Mouse (Mus musculus) cortical plate, adult 2 months (tissue): Measurements from ENCODE around the gene Fads2. TPM values are rescaled to one million over a fixed set of nuclear protein-coding genes. Genes with fewer than 3 reads are reported as not detected.

Experiments used
- H3K27ac ChIP-seq: fragments of 200-500 bp; 2 replicates; pipeline ENCODE4 v1.5.1; 2012; ENCODE audit warnings: low read length, control low read depth, inconsistent platforms; ENCODE audit not compliant: insufficient read depth
- H3K4me1 ChIP-seq: fragments of 200-500 bp; 2 replicates; pipeline ENCODE4 v1.6.1; 2011; ENCODE audit warnings: low read length; ENCODE audit not compliant: control insufficient read depth, insufficient read depth
- H3K4me3 ChIP-seq: fragments of 200-500 bp; 2 replicates; pipeline ENCODE4 v1.5.1; 2011; ENCODE audit warnings: mild to moderate bottlenecking, low read length, control low read depth; ENCODE audit not compliant: insufficient read depth
- CTCF ChIP-seq: fragments of 200-500 bp; IDR thresholded peaks from 2 replicates; pipeline ENCODE4 v1.5.1; 2011; ENCODE audit warnings: mild to moderate bottlenecking, control low read depth, low read length; ENCODE audit not compliant: insufficient read depth; ENCODE audit errors: extremely low read depth
- POLR2A ChIP-seq: fragments of 200-500 bp; IDR thresholded peaks from 2 replicates; pipeline ENCODE4 v1.6.1; 2011; ENCODE audit warnings: mild to moderate bottlenecking, low read length, control low read depth; ENCODE audit not compliant: insufficient read depth; ENCODE audit errors: extremely low read depth
- polyA plus RNA-seq: library from polyadenylated mRNA; depleted of rRNA; stranded (reverse); fragments of >200 nt; gene quantifications from 2 replicates; pipeline ENCODE4 v1.2.3, GENCODE M21; 2012

Fads2 gene
- polyA plus RNA-seq, 1 experiment, result 163 TPM

DNA sequence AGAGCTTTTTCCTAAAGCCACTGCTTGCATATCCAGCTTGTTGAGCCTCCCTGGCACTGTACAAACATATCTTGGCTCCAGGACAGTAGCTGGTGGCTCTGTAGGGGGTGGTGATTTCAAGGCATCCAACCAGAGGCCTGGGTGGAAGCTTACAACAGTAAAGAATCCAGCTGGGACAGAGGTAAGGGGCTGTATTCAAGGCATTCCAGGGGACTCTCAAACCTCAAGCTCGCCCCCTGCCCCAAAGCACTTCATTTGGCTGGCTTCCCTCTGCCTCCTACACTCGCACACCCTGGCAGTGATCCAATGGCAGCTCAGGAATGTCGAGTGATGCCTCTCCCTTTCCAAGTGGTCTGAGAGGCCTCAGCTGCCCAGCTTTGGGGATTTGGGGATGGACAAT, 62.6 kb downstream of the Fads2 start:
- H3K4me1 ChIP-seq, result peaks cover 2% of the 10 kb centered on the region; the same call in 1 of the 2 replicates
- TF ChIP-seq CTCF (no peak), POLR2A (no peak)
- no peak overlapping the region for H3K4me3 ChIP-seq
- H3K27ac ChIP-seq, result no peak overlapping the region

DNA sequence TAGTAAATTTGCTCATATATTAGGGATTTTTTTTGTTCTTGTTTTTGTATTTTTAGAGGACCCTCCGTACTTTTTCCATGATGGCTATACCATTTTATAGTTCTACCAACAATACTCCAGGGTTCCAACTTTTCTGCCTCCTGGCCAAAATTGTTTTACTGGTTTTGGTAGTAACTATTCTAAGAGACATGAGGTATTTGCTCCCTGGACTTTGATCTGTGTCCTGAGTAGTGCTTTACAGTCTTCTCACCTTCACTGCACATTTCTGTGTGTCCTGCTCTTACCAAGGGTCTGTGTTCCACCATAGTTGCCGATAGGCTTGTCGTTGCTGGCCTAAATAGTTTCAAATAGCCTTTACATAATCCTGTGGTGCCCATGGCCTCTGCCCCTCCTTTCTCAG, 63.2 kb downstream of the Fads2 start:
- peaks cover 2% of the 10 kb centered on the region; the same call in 1 of the 2 replicates for H3K4me1 ChIP-seq
- no peak overlapping the region for H3K4me3 ChIP-seq
- no peak overlapping the region for H3K27ac ChIP-seq
- TF ChIP-seq POLR2A, result no peak
- TF ChIP-seq CTCF, result no peak

DNA sequence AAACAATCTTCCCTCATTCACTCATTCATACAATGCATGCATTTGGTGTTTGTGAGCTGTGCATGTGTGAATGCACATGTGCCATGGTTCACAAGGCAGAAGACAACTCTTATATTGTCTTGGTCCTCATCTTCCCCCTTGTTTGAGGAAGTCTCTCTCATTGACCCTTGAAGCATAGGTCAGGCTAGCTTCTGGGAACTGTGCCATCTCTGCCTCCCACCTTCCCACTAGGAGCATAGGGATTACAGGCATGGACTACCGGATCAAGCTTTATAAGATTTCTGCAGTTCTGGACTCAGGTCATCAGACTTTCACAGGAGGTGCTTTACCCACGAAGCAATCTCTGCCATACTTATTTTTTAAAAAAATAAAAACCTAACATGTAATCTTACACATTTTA, 64.0 kb downstream of the Fads2 start:
- Histone ChIP-seq H3K27ac (no peak overlapping the region), H3K4me1 (no peaks in the 10 kb centered on the region), H3K4me3 (no peak overlapping the region)
- no peak for TF ChIP-seq CTCF
- no peak for TF ChIP-seq POLR2A

DNA sequence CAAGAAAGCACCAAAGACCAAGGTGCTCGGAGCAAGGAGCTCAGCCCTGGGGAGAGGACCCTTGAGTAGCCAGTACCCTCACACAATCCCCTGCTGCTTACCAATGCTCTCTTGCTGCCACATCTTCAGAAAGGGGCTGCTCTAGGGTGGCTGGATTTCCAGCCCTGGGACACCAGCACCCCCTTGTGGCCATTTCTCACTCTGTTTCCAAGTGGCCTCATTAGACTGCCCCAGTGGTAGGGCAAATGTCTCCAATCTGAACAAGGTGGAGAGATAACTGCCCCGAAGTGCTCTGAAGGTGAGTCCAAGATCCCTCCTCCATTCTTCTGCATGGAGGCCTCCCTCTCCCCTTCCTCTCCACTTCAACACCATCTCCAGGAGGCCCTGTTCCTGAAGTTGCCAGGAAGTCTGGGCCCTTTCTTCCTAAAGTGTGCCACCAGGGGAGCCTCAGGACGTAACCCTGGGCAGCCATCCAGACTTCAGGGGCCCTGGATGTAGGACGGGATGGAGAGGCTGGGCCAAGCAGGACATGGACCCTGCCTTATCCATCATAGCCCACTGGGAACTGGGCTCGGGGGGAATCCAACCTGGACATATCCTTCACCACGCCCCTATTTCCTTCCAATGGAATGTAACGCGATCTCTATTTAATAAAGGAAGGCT, 66.6 kb downstream of the Fads2 start:
- Histone ChIP-seq H3K27ac (no peak overlapping the region), H3K4me1 (no peaks in the 10 kb centered on the region), H3K4me3 (no peak overlapping the region)
- TF ChIP-seq CTCF (peak; percentile 81), POLR2A (no peak)

DNA sequence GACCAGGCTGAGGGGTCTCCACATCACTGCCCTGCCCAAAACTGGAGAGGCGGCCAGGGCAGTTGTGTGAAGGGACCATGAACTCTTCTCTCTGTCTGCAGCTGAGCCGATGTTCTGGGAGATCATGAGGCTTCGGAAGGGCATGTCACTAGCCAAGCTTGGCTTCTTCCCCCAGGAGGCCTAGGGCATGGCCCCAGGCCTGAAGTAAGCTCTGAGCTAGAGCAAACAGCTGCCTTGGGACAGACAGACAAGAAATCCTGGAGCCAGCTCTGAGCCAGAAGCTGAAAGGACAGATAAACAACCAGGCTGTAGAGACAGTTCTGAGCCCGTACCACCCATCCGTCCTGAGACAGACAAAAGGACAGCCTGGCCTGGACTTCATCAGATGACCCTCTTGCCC, 67.2 kb downstream of the Fads2 start:
- no peak for TF ChIP-seq CTCF
- Histone ChIP-seq H3K27ac (no peak overlapping the region), H3K4me3 (no peak overlapping the region), H3K4me1 (no peaks in the 10 kb centered on the region)

DNA sequence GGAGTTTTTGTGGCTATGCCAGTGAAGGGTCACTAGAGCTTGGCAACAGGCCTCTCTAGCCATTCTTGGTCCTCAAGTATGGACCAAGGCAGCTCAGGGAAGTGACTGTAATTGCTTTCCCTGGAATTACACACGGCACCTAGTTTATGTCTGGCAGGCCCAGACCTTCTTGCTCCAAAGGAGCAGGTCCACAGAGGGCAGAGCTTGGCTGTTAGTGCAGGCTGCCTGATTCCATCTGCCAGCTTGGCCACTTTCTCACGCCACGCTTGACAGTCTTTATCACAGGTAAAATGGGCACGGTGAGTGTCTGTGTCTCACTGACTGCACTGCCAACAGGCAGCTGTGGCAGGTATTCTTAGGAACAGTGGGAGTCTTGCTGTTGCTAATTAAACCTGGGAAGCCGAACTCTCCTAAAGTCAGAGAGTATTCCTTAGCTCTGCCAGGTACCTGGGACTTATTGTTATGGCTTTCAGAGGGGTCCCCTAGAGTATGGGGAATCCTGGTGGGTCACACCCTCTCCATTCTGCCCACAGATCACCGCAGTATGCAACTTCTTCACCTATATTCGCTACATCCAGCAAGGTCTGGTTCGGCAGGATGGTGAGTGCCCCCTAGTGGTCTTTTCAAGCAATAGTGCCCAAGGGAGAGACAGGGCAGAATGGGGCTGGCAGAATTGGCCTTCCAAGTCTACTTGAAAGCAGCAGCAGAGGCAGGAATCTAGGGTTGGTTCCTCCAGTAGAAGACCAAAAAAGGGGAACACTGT, 68.2 kb downstream of the Fads2 start:
- TF ChIP-seq POLR2A (no peak), CTCF (peak; percentile 81)
- Histone ChIP-seq H3K4me1 (no peaks in the 10 kb centered on the region), H3K4me3 (no peak overlapping the region)

DNA sequence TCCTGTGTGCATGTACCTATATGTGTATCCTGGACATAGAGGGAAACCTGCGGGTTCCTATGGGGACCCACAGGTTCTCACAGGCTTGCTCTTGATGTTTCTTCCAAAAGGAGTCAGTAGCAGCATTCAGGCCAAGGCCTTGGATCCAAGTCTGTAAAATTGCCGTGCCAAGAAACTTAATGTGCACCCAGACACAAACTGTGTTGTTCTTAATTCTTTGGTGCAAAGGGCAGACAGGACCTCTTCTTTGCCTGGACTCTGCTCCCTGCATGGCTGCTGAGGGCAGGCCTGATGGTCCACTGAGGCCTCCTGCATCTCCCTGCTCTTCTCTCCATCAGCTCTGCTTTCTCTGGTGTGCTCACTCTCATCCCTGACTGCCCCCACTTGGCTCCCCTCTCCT, 71.8 kb downstream of the Fads2 start:
- Histone ChIP-seq H3K27ac (no peak overlapping the region), H3K4me3 (no peak overlapping the region), H3K4me1 (no peaks in the 10 kb centered on the region)
- TF ChIP-seq POLR2A (no peak), CTCF (no peak)

More for the DNA sequence above, 68.2 kb downstream of the Fads2 start:
- no peak overlapping the region for H3K27ac ChIP-seq

DNA sequence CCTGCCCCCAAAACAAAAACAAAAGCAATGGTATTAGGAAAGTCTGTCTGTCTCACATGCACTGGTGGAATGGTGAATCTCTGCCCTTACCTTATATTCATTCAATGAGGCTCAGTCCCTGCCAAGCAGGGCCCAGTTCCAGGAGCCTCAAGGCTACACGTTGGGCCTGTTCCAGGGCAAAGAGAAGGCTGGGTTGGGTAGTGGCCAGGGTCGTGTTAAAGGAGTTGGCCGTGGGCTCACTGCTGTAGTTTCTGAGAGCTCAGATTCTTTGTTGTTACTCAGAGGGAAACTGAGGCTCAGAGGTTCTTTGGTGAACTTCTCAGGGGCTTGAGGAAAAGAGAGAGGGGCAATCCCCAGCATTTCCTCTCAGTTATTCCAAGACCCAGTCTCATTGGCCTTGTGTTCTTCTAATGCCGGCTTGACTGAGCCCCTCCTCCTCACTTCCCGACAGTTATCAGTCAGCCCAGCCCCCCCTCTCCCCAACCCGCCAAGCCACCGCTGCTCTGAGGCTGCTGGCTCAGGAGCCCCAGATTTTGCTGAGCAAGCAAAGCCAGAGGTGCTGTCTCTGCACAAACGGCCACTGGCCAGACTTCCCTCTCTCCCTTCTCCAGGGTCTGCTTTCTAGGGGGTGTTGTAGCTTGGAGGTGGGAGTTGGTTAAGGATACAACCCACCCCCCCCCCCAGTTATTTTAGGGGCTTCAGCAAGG, 76.2 kb downstream of the Fads2 start:
- Histone ChIP-seq H3K4me1 (no peaks in the 10 kb centered on the region), H3K27ac (no peak overlapping the region), H3K4me3 (no peak overlapping the region)
- TF ChIP-seq CTCF (no peak), POLR2A (no peak)

DNA sequence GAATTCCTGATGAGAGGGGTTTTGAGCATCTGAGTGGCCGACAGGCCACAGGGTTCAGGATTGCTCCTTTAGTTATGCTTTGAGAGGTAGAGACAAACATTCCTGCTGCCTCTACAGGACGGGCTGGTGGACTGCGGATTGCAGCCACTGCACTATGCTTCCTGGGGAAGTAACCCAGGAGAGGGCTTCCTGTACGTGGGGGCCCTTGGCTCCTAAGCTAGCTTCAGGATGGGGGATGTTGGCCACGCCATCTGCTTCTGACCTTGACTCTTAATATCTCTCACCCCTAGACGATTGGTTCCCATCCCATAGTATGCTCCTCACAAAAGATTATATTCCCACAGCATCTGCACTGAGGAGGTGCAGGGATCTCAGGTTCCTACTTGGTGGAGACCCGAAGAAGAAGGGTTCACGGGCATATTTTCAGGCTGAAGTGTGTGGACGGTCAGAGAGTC, 78.2 kb downstream of the Fads2 start:
- TF ChIP-seq POLR2A (no peak), CTCF (no peak)
- Histone ChIP-seq H3K4me1 (no peaks in the 10 kb centered on the region), H3K27ac (no peak overlapping the region), H3K4me3 (no peak overlapping the region)
